Mouse (Mus musculus) Patski (cell line): ENCODE results near the gene Maco1. TPM values are rescaled to one million over a fixed set of nuclear protein-coding genes. Genes with fewer than 3 reads are reported as not detected.
"Not testable (repeated sequence)": the region's sequence is repeated elsewhere in the genome, so short reads cannot be mapped to it uniquely, and the experiment has no call there.

Source experiments
- ATAC-seq: fragments of 100-300 bp; one replicate; pipeline ENCODE4 v1.8.0; 2021
- CTCF ChIA-PET: fragments of 350-600 bp; sonication (Branson Sonifier 250); formaldehyde crosslinking; loops from one replicate; lab custom pipeline; 2022; ENCODE audit warnings: inconsistent platforms; lab: Charles Lee
- POLR2A ChIA-PET: fragments of 350-600 bp; sonication (Branson Sonifier 250); formaldehyde crosslinking; loops from one replicate; lab custom pipeline; 2022; ENCODE audit warnings: antibody characterized with exemption, inconsistent platforms; lab: Charles Lee
- DNase-seq: peaks from one replicate; pipeline ENCODE4 v3.0.0-alpha.2; 2011; ENCODE audit warnings: low read depth, low spot score
- H3K27me3 ChIP-seq: fragments of 371-371 bp; one replicate; pipeline ENCODE4 v1.5.1; 2021
- CTCF ChIP-seq: fragments of 100-300 bp; IDR thresholded peaks from one replicate; pipeline ENCODE4 v1.5.1; 2021
- in situ Hi-C: fragments of 300-500 bp; cut with MboI; formaldehyde crosslinking; loops from 3 replicates; pipeline ENCODE4 v1.11.1; 2018; ENCODE audit warnings: low pct_unique_long_range_greater_than_20kb, mixed read lengths
- polyA plus RNA-seq: library from polyadenylated mRNA; unstranded; gene quantifications from one replicate; pipeline ENCODE4 v1.2.3, GENCODE M21; 2021

The Maco1 gene
- polyA plus RNA-seq, 1 experiment from 2014 or later: 27.0 TPM

DNA sequence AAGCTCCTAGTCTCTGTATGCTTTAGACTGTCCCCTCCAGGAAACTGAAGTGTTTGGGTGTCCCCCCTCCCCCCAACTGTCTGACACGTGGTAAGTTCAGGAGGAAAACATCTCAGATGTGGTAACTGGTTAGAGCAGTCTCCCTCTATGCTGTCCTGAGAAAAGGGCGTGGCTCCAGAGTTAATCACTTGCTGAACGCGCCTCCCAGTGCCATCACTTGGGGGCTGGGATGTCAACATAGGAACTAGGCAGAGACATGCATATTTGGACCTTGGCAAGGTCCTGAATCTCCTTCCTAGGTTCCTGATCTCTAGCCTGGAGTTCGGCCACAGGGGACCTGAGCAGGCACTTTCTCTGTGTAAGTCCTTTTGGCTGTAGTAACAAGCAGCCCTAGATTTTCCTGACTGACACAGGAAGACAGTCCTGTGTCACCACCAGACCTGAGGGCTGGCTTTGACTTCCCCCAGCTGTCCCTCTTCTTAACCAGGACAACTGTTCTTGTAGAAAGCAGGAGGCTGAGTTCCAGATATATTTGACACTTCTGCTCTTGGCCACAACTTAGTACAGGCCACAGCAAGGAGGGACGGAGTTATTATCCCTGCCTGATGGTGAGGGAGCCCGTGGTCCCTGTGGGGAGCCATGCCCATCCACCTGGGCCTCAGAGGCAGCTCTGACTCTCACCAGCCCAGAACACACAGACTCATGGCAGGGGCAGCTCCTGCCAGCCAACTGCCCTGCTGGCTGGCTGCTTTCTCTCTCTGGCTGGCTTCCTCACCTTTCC lies 56.4 kb downstream of the Maco1 start:
- DNase-seq (no peak), ATAC-seq (no peak)
- ChIA-PET CTCF (interaction anchor here (1.1 to 2.6 kb wide), 2 partner anchors 10 to 107 kb away, joined by 3 to 7 read pairs; no protein-coding TSS in a partner anchor), POLR2A (no interaction called here)
- in situ Hi-C loops: no loop called here
- no peaks in the 10 kb centered on the region for H3K27me3 ChIP-seq
- TF ChIP-seq CTCF: no peak

GRCm38 (mm10) chr4:134795819-134796485 lies 57.2 kb downstream of the Maco1 start:
- in situ Hi-C loops: no loop called here
- no peak for DNase-seq
- CTCF ChIA-PET: interaction anchor here (2.6 kb wide), 1 partner anchor 10 kb away, joined by 7 read pairs; no protein-coding TSS in a partner anchor
- no peaks in the 10 kb centered on the region for H3K27me3 ChIP-seq
- POLR2A ChIA-PET: no interaction called here
- no peak for TF ChIP-seq CTCF
- ATAC-seq: no peak

DNA sequence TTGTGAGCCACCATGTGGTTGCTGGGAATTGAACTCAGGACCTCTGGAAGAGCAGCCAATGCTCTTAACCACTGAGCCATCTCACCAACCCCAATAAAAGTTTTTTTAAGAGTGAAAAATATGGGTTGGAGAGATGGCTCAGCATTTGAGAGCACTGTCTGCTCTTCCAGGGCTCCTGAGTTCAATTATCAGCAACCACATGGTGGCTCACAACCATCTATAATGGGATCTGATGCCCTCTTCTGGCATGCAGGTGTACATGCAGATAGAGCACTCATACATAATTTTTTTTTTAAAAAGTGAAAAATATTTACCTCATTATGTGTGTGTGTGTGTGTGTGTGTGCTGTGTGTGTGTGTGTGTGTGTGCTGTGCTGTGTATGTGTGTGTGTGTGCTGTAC lies 58.2 kb downstream of the Maco1 start:
- peak; percentile 46 for TF ChIP-seq CTCF
- POLR2A ChIA-PET, H3K27me3 ChIP-seq, ATAC-seq, DNase-seq: not testable (repeated sequence)
- in situ Hi-C loops: loop anchor here (5.0 kb wide), 2 partner anchors 82 to 248 kb away; no protein-coding TSS in a partner anchor
- CTCF ChIA-PET: interaction anchor here (1.8 kb wide), 1 partner anchor 10 kb away, joined by 9 read pairs; no protein-coding TSS in a partner anchor

DNA sequence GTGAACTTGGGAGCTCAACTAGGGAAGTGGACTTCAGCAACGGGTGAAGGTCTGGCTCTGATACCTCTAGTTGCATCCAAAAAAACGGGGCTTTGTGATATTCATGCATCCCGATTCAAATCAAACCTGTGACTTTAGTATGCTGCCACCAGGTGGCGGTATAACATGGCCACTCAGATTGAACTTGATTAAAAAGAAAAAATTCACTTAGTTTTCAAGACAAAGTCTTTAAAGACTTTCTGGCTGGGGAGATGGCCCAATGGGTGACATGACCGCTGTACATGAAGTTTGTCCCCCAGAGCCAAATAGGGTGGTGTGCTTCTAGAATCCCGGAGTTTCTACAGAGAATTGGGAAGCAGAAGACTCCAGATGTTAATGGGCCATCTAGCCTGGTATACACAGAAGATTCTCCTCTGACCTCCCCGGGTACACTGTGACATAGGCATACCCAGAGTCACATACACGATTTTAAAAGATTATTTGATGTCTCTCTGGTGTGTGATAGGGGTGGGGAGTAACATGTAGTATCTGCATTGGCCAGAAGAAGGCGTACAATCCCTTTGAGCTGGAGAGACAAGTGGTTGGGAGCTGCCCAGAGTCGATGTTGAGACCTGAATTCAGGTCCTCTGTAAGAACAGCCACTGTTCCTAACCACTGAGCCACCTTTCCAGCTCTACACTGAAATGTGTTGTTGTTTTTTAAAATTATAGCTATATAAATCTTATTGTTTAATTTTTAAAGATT lies 59.8 kb downstream of the Maco1 start:
- in situ Hi-C loops: loop anchor here (5.0 kb wide), 2 partner anchors 84 to 246 kb away; no protein-coding TSS in a partner anchor
- ChIA-PET POLR2A (no interaction called here), CTCF (interaction anchor here (0.7 to 1.8 kb wide), 5 partner anchors 9 to 251 kb away, joined by 3 to 9 read pairs (median 4); no protein-coding TSS in a partner anchor)
- DNase-seq (no peak), ATAC-seq (no peak)
- no peaks in the 10 kb centered on the region for H3K27me3 ChIP-seq
- peak; percentile 68 for TF ChIP-seq CTCF

DNA sequence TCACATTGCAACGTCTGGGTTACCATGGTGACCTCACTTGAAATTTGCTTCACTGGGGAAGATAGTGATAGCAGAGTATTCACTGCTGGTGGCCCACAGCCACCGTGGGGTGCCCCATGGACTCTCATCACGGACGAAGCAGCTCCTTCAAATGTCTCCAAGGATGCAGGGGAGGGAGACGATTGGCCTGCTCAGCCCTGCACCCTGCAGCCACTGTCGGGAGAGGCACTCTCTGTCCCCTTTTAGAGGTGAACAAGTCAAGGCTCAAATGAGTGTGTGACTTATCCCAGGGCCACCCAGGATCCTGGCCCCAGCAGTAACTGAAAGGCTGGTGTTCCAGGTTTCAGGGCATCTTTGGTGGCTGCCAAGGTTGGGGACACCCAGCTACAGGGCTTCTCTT lies 61.4 kb downstream of the Maco1 start:
- DNase-seq: no peak
- CTCF ChIA-PET: interaction anchor here (0.7 kb wide), 1 partner anchor 13 kb away, joined by 3 read pairs; no protein-coding TSS in a partner anchor

GRCm38 (mm10) chr4:134786946-134787345 lies 66.2 kb downstream of the Maco1 start:
- no peak for TF ChIP-seq CTCF
- ATAC-seq (no peak), DNase-seq (no peak)
- H3K27me3 ChIP-seq: no peaks in the 10 kb centered on the region
- CTCF ChIA-PET: no interaction called here
- in situ Hi-C loops: no loop called here
- POLR2A ChIA-PET: no interaction called here

More for the DNA sequence above, 61.4 kb downstream of the Maco1 start:
- no peaks in the 10 kb centered on the region for H3K27me3 ChIP-seq
- no peak for ATAC-seq
- no peak for TF ChIP-seq CTCF
- POLR2A ChIA-PET: no interaction called here
- in situ Hi-C loops: loop anchor here (5.0 kb wide), 2 partner anchors 86 to 244 kb away; no protein-coding TSS in a partner anchor

DNA sequence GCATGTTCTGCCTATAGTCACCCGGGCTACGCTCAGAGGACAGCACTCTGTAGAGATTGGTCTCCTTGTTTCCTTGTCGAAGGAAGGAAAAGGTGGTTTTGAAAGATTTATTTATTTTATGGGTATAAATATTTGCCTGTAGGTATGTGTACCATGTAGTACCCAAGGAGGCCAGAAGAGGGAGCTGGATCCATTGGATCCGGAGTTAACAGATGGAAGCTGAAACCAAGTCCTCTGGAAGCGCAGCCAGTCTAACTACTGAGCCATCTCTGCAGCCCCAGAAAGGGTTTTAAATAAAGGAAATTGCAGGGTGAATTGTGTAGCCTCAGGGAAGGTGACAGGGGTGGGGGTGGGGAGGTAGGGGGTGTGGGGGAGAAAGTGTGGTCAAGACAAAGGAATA lies 68.4 kb downstream of the Maco1 start:
- CTCF ChIA-PET: interaction anchor here (1.7 to 2.2 kb wide), 2 partner anchors 9 to 15 kb away, joined by 7 to 9 read pairs; no protein-coding TSS in a partner anchor
- ATAC-seq: no peak

DNA sequence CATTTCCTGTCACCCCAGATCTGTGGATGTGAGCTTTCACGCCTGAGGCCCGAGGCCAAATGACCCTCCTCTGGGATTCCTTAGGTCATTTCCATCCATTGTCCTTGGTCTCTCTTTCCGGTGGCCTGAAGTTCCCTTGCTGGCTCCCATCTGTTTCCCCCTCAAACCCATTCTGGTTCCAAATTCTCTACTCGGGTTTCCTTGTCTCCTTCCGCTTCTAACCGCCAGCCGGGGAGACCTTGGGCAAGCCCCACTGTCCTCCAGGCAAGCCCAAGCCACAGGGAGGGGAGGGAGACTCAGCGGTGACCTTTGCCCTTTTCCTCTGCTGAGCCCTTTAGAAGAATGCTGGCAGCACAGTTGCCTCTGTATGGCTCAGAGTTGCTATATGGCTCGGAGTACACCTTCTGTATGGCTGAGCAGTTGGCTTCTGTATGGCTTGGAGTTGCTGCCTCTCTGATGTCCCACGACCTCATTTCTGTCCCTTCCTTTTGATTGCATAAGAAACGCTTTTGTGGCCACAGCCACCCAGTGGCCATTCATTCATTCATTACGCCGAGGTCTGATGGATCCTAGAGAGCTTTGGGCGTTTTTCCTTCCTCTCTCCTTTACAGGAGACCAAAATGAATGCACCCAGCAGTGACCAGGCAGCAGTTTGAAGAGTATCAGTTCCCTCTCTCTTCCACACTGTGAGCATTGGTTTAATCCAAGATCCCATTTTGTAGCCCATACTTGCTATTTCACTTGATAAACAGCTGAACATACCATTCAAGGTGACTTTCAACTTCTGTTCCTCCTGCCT lies 73.8 kb downstream of the Maco1 start:
- CTCF ChIA-PET: no interaction called here

More for the DNA sequence above, 68.4 kb downstream of the Maco1 start:
- in situ Hi-C loops: no loop called here
- H3K27me3 ChIP-seq: no peaks in the 10 kb centered on the region
- TF ChIP-seq CTCF: no peak
- no peak for DNase-seq
- POLR2A ChIA-PET: interaction anchor here (0.6 kb wide), 1 partner anchor 15 kb away, joined by 3 read pairs; no protein-coding TSS in a partner anchor

DNA sequence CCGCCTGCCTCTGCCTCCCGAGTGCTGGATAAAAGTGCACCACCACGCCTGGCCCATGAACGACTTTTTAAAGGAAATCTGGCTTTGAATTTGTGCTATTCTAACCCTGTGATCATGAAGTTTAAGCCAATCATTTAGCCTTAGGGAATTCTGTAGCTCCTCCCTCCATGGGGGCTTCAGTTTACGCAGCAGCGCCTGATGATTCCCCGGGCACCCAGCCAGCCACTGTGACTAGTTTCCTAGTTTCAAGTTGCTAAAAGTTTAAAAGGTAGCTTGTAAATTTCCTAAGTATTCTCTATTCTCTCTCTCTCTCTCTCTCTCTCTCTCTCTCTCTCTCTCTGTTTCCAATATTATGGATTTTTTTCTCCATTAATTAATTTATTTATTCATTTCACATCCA lies 76.9 kb downstream of the Maco1 start:
- DNase-seq (no peak), ATAC-seq (no peak)
- in situ Hi-C loops: no loop called here
- CTCF ChIA-PET: no interaction called here
- no peak for TF ChIP-seq CTCF
- H3K27me3 ChIP-seq: no peaks in the 10 kb centered on the region
- POLR2A ChIA-PET: no interaction called here

More for the DNA sequence above, 73.8 kb downstream of the Maco1 start:
- TF ChIP-seq CTCF: no peak
- DNase-seq (no peak), ATAC-seq (no peak)
- POLR2A ChIA-PET: interaction anchor here (0.6 kb wide), 3 partner anchors 53 to 141 kb away, joined by 3 to 4 read pairs (median 4); no protein-coding TSS in a partner anchor
- in situ Hi-C loops: no loop called here
- H3K27me3 ChIP-seq: no peaks in the 10 kb centered on the region
